14 mouse cellular contexts compared by ENCODE assay signal in the genomic region with DNA sequence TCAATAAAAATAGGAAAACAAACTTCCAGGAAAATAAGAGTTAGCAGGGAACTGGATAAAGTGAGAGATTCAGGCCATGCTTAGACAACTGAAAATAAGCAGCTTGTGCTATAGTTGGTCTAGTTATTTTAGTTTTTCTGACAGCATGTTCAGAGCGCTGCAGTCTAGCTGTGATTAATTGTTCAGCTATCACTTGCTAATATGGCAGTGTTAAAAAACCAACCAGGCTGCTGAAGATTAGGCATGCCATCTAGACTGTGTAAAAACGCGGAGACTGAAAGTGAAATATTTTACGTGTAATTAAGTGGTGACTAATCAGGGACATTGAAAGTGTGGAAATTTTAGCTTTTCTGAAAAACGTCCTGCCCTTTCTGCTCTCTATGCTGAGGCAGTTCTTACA.
"Had no signal": no experiment of that assay in that cellular context is flagged by ENCODE, and none has a peak within 500 bp of the region (broad histone marks: within the 10 kb centered on the region; RNA-seq: fewer than 3 reads in every experiment).

No protein-coding gene starts in this region.

- H3K4me3 ChIP-seq: limb, embryonic 13.5 days; liver, embryonic 15.5 days; midbrain, embryonic 13.5 days; neural tube, embryonic 12.5 days had no signal

- H3K27ac ChIP-seq: kidney, postnatal 0 days; limb, embryonic 13.5 days; liver, embryonic 15.5 days; midbrain, embryonic 13.5 days; neural tube, embryonic 12.5 days; stomach, postnatal 0 days had no signal

- ATAC-seq: lung, postnatal 0 days; midbrain, embryonic 13.5 days had no signal

- H3K27me3 ChIP-seq: limb, embryonic 13.5 days; liver, embryonic 15.5 days; midbrain, embryonic 13.5 days; neural tube, embryonic 12.5 days had no signal

- H3K36me3 ChIP-seq: limb, embryonic 13.5 days; liver, embryonic 15.5 days; midbrain, embryonic 13.5 days; neural tube, embryonic 12.5 days had no signal

- H3K4me2 ChIP-seq: limb, embryonic 13.5 days; liver, embryonic 15.5 days; midbrain, embryonic 13.5 days; neural tube, embryonic 12.5 days had no signal

- DNase-seq: kidney, adult 8-10 months; kidney, postnatal 36 days; left cerebral cortex, postnatal 4 days; lung, adult 2 months; lung, postnatal 36 days; thymus, adult 18-20 months; thymus, postnatal 14 days had no signal

- H3K4me1 ChIP-seq: limb, embryonic 13.5 days; liver, embryonic 15.5 days; midbrain, embryonic 13.5 days; neural tube, embryonic 12.5 days had no signal

- H3K9me3 ChIP-seq: limb, embryonic 13.5 days; liver, embryonic 15.5 days; midbrain, embryonic 13.5 days; neural tube, embryonic 12.5 days had no signal

- H3K9ac ChIP-seq: limb, embryonic 13.5 days; liver, embryonic 15.5 days; midbrain, embryonic 13.5 days; neural tube, embryonic 12.5 days had no signal
